Mouse (Mus musculus): ENCODE measurements at regions not wholly inside any gene's neighbourhood (a gene's known extent, or its start where the extent isn't known, plus 50 kb on each side); places are given as distances from the start of the nearest gene placed in this dataset.

GRCm38 (mm10) chr11:94882687-94883383 is 53.2 kb upstream of the Col1a1 start:
- no peak for DNase-seq (ENCODE audit: extremely low read depth, insufficient read length, low spot score)

- DNase-seq (ENCODE audit: extremely low read depth, insufficient read length, low spot score), result no peak
Measured at GRCm38 (mm10) chr11:94881982-94882686, 53.9 kb upstream of the Col1a1 start.

GRCm38 (mm10) chr11:94880896-94881840 is 54.9 kb upstream of the Col1a1 start:
- no peak for DNase-seq (ENCODE audit: extremely low read depth, insufficient read length, low spot score)

GRCm38 (mm10) chr11:94876707-94877106 is 59.3 kb upstream of the Col1a1 start:
- no peak for DNase-seq (ENCODE audit: extremely low read depth, insufficient read length, low spot score)

- DNase-seq (ENCODE audit: extremely low read depth, insufficient read length, low spot score), result no peak
Measured at GRCm38 (mm10) chr11:94875026-94875425, 61.0 kb upstream of the Col1a1 start.

GRCm38 (mm10) chr11:94874155-94874561 is 61.9 kb upstream of the Col1a1 start:
- peak; percentile 86 for DNase-seq (ENCODE audit: extremely low read depth, insufficient read length, low spot score)

GRCm38 (mm10) chr11:94873693-94874092 is 62.3 kb upstream of the Col1a1 start:
- peak; percentile 78 for DNase-seq (ENCODE audit: extremely low read depth, insufficient read length, low spot score)

- peak; percentile 89 for DNase-seq (ENCODE audit: extremely low read depth, insufficient read length, low spot score)
Measured at GRCm38 (mm10) chr11:94872921-94873320, 63.1 kb upstream of the Col1a1 start.

GRCm38 (mm10) chr11:94870341-94870740 is 65.7 kb upstream of the Col1a1 start:
- peak; percentile 51 for DNase-seq (ENCODE audit: extremely low read depth, insufficient read length, low spot score)

- DNase-seq (ENCODE audit: extremely low read depth, insufficient read length, low spot score), result peak; percentile 34
Measured at GRCm38 (mm10) chr11:94869866-94870265, 66.2 kb upstream of the Col1a1 start.

- peak; percentile 49 for DNase-seq (ENCODE audit: extremely low read depth, insufficient read length, low spot score)
Measured at GRCm38 (mm10) chr11:94866176-94866967, 69.7 kb upstream of the Col1a1 start.

- no peak for DNase-seq (ENCODE audit: extremely low read depth, insufficient read length, low spot score)
Measured at GRCm38 (mm10) chr11:94850129-94850528, 67.6 kb upstream of the Tmem92 start.

GRCm38 (mm10) chr11:94839133-94839532 is 56.6 kb upstream of the Tmem92 start:
- DNase-seq (ENCODE audit: extremely low read depth, insufficient read length, low spot score), result no peak

- no peak for DNase-seq (ENCODE audit: extremely low read depth, insufficient read length, low spot score)
Measured at GRCm38 (mm10) chr11:94838140-94838539, 55.6 kb upstream of the Tmem92 start.

- no peak for DNase-seq (ENCODE audit: extremely low read depth, insufficient read length, low spot score)
Measured at GRCm38 (mm10) chr11:94836347-94836746, 53.8 kb upstream of the Tmem92 start.

GRCm38 (mm10) chr11:94832246-94832985 is 49.9 kb upstream of the Tmem92 start:
- DNase-seq (ENCODE audit: extremely low read depth, insufficient read length, low spot score), result peak; percentile 53
